Mouse (Mus musculus): Measurements from ENCODE around the gene Pde4c.

The Pde4c gene

DNA sequence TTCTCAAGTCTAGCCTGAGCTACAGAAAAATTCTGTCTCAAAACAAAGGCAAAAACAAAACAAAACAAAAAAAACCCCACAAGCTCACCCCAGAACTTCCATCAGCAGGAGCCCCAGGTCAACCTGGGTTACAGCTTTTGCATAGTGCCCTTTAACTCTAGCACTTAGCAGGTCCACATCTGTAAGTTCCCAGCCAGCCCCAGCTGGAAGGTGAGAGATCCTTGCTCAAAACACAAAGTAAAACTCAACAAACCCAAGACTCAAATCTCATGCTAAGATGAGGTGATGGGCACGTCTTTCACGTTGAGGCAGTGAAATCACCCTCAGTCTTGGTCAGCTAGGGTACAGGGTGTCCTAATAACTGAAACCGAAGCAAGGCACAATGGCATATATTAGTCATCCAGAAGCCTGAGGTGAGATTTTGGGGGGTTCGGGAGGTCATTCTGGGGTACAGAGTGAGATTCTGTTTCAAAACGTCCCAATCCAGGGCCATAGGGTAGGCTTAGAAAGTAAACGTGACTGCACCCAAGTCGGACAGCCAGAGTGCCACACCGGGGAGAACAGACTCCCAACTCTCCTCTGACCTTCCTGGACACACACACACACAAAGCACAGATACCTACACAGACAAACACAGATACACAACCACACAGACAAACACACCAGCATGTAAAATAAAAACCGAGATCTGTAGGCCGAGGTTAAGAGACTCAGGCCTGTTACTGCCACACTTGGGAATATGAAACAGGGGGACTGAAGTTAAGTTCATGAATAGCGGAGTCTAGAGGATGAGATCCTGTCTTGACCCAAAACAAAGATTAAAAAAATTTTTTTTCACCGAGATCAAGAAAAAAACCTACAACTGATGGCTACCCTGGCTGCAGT, 25.9 kb upstream of the Pde4c start:
- DNase-seq (ENCODE audit: low read depth), result no peak

DNA sequence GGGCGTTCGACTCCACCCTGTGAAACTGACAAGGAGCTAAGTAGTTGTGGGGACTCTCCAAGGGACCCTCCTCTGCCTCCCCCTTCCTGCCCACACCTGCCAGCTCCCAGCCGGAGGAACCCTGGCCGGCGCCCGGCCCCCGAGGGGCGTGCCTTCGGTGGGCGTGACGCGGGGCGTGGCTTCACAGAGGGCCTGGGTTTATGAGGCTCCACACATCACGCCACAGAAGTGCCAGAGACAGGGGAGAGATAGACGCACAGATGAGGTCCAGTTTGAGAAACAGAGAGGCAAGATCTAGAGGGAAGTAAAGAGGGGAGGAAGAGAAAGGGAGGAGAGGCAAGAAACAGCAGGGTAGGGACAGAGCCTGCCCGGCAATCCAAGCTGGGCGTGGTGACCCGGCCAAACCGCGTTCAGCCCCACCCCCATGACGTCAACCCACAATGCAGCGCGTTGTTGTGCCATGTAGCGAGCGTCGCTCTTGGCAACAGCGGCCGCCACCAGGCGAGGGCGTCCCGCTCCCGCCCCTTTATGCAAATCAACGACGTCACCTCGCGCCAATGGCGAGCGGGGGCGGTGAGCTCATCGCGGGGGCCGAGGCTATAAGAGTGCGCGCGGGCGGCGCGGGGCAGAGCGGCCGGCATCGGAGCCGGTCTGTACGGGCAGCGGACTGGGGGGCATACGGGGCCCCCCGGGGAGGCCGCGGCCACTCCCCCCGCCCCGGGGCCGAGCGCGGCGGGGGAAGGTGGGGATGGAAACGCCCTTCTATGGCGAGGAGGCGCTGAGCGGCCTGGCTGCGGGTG, 25.0 kb upstream of the Pde4c start, which contains the start of gene Jund:
Jund (plus strand) TSS at position 640 of the 800 bp plus-strand sequence.
- peak; percentile 100 for DNase-seq (ENCODE audit: low read depth)

DNA sequence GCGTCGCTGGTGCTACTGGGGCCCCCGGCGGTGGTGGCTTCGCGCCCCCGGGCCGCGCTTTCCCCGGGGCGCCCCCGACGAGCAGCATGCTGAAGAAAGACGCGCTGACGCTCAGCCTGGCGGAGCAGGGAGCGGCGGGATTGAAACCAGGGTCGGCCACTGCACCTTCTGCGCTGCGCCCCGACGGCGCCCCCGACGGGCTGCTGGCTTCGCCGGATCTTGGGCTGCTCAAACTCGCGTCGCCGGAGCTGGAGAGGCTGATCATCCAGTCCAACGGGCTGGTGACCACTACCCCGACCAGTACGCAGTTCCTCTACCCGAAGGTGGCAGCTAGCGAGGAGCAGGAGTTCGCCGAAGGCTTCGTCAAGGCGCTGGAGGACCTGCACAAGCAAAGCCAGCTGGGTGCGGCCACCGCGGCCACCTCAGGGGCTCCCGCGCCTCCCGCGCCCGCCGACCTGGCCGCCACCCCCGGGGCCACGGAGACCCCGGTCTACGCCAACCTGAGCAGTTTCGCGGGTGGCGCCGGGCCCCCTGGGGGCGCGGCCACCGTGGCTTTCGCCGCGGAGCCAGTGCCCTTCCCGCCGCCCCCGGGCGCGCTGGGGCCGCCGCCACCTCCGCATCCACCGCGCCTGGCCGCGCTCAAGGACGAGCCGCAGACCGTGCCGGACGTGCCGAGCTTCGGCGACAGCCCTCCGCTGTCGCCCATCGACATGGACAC, 24.2 kb upstream of the Pde4c start:
- DNase-seq (ENCODE audit: low read depth), result no peak

DNA sequence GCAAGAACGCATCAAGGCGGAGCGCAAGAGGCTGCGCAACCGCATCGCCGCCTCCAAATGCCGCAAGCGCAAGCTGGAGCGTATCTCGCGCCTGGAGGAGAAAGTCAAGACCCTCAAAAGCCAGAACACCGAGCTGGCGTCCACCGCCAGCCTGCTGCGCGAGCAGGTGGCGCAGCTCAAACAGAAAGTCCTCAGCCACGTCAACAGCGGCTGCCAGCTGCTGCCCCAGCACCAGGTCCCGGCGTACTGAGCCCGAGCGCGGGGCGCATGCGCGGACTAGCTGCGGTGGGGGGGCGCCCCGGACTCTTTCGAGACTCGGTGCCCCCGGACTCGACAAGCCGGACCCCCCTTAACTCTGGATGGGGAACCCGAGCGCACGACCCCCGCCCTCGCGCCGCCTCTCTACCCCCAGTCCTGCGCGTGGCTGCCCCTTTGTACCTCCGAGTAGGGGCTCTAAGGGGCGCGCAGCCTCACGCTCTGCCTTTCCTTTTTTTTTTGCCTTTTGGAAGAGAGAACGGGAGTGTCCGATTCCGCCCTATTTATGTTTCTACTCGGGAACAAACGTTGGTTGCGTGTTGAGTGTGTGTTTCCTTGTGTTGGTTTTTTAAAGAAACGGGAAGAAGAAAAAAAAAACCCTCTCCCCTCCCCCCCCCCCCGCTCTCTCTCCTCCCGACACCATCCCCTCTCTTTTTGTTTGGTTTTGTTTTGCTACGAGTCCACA, 23.5 kb upstream of the Pde4c start:
- peak; percentile 82 for DNase-seq (ENCODE audit: low read depth)

DNA sequence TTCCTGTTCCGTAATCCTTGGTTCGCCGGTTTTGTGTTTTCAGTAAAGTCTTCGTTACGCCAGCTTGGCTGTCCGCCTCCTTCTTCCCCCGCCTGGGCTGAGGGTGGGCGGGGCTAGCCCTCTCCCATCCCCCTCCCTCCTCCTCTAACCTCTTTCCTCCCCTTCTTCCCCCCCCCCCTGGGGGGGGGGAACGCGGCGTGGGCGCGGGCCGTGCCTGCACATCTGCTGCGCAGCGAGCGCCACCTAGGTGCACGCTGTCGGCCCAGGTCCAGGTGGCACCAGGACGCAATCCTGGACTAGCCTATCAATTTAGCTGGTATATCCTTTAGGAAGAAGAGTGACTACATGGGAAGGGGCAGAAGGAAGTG, 23.0 kb upstream of the Pde4c start:
- DNase-seq (ENCODE audit: low read depth), result peak; percentile 97

DNA sequence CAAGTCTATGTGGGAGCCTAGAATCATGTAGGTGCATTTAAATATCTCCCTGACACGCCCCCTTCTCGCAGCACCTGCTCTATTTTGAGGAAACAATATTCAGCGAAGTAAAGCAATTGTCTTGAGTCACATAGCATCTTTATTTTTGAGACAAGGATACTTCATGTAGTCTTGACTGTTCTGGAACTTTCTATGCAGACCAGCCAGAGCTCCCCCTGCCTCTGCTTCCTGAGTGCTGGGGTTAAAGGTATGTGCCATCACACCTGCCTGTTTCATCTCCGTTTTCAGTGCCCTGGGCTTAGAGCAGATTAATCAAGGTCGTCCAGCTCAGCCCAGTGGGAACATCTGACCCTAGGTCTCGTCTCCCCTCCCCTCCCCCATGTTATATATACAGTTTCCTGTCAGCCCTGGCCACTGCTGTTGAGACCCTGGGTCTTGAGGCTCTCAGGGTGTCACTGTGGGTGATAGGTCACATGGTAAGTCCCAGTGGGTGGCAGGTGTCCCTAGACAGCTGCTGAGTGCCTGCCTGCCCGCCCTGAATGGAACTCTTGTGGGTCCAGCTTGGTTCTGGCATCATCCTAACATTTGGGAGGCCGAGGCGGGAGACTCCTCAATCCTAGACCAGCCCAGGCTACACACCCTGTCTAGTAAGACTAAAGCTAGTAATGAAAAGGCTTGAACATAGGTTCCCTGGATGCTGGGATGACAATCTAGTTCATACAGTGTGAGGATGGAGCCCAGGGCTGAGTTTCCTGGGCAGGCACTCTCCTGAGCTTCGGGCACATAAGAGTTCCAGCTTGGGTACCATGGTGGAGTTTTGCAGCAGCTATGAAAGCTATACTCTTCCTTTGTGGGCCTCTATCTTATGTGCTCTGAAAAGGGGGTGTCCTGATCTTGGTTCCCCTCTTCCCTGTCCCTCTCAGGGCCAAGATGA, 22.2 kb upstream of the Pde4c start:
- DNase-seq (ENCODE audit: low read depth), result no peak

DNA sequence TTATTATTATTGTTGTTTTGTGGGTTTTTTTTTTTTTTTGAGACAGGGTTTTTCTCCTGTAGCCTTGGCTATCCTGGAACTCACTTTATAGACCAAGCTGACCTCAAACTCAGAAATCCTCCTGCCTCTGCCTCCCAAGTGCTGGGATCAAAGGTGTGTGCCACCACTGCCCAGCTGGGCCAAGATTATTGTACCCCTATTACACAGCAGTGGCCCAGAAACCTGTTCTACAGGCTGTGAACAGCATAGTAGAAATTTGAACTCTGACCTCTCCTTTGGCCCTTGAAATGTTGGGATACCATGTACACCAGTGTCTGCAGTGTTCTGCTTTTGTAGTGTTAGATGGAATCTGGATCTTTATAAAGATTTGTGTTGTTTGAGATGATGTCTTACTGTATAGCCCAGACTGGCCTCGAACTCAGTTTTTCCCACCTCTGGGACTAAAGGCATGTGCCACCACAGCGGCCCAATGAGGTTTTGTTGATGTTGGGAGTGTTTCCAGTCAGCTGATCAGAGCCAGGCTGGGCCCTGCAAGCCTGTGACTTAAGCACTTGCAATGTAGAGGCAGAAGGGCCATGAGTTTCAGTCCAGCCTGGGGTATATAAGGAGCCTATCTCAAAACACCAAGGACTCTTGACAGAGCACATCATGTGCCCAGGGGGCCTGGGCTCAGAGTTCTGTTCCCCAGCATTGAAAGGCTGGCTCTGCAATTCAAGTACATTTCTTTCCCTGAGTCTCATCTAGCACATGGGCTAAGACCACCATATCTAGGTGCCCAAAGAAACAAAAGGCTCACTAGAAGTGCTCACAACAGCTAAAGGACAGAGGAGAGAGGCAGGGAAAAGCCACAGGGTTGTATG, 21.3 kb upstream of the Pde4c start:
- peak; percentile 77 for DNase-seq (ENCODE audit: low read depth)

DNA sequence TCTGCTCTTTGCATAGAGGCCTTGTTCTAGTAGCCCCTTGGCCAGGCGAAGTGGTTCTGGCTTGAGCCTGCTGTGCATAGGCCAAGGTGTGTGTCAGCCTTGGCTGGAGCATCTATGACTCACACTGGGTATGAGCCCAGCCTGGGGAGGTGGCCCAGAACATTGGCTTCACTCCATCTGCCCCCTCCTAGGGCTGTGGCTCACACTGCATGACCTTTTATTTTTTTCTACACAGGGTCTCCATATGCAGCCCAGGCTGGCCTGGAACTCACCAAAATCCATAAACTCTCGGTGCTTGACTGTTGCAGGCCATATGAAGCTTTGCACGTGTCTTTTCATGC, 20.7 kb upstream of the Pde4c start:
- peak; percentile 98 for DNase-seq (ENCODE audit: low read depth)

DNA sequence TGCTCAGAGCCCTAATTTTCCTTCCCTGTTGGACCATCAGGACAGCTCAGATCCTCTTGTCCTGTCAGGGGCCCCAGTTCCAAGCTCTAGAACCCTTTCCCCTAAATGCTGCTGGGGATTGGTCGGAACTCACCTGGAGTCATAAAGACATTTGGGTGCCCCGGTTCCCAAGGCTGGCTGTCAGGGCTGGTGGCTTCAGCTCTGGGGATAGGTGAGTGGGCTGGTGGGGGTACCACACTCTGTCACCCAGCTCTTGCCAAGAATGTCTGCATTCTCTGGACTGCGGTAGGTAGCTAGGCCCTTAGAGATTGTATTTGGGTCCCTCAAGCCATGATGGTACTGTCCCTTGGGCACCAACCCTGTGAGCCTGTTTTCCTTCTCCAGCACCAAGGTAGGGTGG, 20.2 kb upstream of the Pde4c start, which contains the start of gene Iqcn:
Iqcn (plus strand) TSS at position 171 of the 400 bp plus-strand sequence.
- no peak for DNase-seq (ENCODE audit: low read depth)

DNA sequence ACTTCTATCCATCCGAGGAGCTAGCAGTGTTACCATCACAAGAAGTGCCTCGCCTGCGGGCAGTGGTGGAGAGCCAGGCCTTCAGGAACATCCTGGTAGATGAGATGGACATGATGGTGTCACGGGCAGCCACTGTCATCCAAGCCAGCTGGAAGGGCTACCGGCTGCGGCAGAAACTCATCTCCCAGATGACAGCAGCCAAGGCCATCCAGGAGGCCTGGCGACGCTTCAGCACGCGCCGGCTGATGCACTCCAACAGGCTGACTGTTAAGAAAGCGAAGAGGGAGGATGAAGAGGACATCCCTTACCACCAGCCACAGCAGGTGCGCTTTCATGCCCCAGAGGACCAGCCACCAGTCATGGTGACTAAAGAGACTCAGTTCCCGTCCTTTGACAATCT, 15.2 kb upstream of the Pde4c start:
- DNase-seq (ENCODE audit: low read depth), result no peak

DNA sequence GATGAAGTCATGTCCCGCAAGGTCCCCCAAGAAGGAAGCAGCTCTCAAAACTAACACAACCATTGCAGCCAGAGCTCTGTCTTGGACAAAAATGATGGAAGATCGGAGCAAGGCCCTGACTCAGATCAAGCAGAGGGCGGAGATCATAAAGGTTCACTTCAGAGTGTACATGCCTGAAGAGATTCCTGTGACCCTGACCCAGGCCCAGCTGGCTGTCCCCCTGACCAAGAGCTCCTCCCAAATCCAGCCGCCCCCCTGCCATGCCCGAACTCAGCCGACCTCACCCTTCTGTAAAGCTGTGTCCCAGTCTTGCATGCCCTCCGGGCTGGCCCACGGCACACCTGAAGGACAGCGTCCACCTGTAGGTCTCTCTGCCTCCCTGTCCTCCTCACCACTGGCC, 13.7 kb upstream of the Pde4c start:
- no peak for DNase-seq (ENCODE audit: low read depth)

DNA sequence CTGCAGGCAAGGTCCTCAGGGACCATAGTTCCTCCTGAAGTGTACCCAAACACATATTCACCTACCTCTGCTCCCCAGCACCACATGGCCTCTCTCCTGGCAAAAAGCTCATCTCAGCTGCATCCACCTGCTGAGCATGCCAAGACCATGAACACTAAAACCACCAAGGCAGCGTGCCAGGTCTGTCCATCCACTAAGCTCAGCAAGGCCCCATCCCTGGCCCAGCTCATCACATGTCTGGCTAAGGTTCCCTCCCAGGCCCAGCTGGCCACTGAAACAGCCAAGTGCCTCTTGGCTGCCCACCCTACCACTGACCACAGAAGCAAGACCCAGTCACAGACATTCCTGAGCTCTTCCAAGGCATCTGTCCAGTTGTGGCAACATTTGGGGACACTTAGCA, 13.2 kb upstream of the Pde4c start:
- peak; percentile 91 for DNase-seq (ENCODE audit: low read depth)

DNA sequence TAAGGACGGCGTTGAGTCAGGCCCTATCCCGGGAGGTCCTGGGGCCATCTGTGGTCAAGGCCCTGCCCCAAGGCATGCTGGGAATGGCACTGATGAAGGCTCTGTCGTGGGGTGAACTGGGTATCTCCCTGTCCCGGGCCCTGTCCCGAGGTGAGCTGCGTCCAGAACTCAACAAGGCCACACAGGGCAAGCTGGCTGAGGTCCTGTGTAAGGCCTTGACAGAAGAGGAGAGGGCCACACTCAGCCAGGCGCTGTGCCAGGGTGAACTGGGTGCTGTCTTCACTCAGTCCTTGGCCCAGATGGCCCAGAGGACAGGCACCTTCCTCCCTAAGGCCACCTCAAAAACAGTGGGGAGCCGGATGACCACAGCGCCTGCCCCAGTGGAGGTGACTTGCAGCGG, 12.5 kb upstream of the Pde4c start:
- no peak for DNase-seq (ENCODE audit: low read depth)

DNA sequence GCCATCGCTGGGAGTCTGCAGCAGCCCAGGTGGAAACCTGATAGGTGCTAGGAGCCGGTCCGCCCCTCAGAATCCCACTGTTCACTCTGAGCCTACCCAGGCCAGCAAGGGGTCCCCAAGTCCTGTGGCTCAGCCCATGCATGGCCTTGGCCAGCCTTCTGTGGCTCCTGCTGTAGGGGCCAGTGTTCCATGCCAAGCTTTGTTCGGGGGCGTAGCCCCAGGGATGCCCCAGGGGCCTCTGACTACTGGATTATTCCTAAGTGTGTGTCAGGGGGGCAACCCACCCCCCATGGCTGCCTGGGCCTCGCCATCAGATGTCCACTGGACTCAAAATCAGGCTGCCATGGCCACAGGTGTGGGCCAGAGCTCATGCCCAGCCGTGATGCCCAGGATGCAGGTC, 9.5 kb upstream of the Pde4c start:
- DNase-seq (ENCODE audit: low read depth), result no peak

DNA sequence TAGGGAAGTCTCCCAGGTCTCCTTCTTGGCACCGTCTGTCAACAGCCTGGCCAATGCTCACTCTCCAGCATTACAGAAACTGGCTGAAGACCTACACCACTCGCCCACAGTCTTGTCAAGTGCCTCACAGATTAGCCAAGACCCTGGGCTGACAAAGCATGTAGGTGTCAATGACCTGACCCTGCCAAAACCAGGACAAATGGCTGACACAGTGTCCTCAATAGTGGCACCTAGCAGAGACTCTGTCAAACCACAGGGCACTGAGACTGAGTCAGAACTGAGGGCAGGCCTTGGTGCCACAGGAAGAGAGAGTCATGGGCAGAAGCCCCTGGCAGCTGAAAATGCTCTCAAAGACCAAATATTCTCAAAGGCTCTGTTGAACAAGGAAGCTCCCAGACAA, 8.4 kb upstream of the Pde4c start:
- DNase-seq (ENCODE audit: low read depth), result no peak

DNA sequence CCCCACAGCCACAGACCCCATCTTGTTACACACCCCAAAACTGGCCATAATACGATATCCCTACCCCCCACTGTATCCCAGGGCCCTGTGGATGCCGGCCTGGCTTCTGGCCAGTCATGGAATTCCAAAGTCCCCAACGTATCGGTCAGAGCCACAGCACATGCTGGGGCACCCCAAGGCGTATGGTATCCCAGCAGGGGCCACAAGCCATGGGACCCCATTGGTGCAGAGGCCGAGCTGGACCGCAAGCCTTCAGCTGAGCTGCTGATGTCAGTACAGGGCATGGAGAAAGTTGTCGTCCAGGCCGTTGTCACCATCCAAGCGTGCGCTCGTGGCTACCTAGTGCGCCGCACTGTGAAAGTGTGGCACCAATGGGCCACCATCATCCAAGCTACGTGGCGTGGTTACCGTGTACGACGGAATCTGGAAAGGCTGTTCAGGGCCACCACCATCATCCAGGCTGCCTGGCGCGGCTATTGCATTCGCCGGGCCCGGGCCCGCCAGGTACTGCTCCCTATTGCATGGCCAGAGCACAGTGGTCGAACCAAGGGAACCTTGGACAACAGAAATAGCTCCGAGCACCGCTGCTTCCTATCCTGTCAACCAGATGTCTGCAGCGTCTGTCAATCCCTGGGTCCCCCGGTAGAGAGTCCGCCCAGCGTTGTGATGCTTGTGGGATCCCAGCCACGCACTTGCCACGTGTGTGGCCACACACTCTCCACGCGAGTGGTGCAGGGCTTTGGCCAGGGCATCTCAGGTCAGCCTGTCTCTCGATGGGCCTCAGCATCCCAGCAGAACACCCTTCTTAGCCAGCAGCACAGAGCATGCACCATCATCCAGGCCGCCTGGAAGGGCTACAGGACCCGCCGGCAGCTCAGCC, 6.8 kb upstream of the Pde4c start:
- no peak for DNase-seq (ENCODE audit: low read depth)

DNA sequence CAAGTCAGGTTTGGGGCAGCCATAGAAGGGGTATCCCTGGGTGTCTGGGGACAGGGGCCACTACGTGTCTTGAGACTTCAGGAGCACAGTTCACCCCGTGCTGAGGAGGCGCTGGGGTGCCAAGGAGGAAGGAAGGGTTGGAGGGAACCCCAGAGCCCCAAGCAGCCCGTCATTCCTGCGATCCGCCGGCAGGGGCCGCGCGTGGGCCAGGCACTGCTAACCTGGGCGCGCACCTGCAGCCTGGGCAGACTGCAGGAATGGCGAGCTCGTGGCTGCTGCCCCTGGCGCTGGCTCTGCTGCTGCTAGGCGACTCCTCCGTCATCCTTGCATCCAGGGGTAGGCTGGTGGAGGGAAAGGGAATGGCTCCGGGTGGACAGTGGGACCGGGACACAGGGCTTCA, 5.2 kb upstream of the Pde4c start, which contains the start of gene Gm3336:
Gm3336 (plus strand) TSS at position 247 of the 400 bp plus-strand sequence.
- DNase-seq (ENCODE audit: low read depth), result peak; percentile 70

DNA sequence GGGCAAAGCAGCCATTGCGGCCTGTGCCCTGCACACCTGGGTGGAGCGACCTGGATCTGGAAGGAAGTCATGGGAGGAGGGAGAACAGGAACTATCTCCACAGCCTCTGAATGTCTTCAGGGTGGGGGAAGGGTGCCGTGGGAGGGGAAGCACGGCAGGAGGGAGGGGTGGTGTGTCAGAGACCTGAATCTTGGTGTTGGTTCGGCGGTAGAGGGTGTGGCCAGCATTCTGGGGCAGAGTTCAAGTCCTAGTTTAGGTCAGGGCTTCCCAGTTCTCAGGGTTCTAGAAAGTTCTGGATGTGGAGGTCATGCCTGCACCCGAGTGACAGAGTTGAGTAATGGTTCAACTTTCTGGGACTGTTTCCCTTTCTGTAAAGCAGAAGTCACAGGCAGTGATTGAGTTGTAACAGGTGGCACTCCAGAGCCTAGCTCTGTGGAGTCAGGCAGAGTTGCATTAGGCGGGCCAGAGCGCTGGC, 3.7 kb upstream of the Pde4c start:
- no peak for DNase-seq (ENCODE audit: low read depth)

DNA sequence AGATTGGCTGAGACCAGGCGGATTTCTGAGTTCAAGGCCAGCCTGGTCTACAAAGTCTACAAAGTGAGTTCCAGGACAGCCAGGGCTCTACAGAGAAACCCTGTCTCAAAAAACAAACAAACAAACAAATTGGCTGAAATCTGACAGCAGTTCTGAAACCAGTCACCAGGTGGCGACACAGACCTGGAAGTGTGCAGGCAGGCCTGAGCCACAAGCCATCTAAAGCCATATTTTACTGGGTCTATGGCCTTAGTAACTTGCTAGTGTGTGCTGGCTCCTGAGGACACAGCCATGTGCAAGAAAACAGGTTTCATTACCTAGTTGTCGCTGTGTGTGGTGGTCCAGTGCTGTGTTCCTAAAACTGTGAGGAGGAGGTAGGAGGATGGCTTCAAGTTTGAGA, 2.8 kb upstream of the Pde4c start:
- peak; percentile 91 for DNase-seq (ENCODE audit: low read depth)

All from NIH3T3 (cell line).